Mouse (Mus musculus): Measurements from ENCODE around the gene Ampd2. TPM values are rescaled to one million over a fixed set of nuclear protein-coding genes. Genes with fewer than 3 reads are reported as not detected.

The Ampd2 gene
- total and polyA plus RNA-seq, 3 experiments: 54.9 to 201 TPM; not detected in 1

DNA sequence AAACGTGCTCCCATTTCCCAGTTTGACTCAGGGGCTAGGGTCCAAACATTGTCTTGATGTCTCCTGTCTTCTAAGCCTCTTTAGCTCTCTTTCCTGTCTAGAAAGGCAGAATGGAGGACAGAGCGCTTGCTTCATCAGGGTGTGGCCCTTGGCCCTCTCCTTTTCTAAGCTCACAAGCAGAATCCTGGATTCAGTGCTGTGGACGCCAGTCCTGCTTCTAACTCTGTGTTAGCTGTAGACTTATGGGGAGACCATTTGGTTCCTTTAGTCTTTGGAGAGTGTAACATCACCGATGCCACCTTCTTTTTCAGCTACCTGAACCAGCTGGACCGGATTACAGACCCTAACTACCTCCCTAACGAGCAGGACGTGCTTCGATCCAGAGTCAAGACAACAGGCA is 11.2 kb upstream of the Ampd2 start:
- DNase-seq (ENCODE audit: low read depth, low spot score): peak; percentile 30
- H3K4me3 ChIP-seq (ENCODE audit: control insufficient read depth in 1 of 2, insufficient read depth in 1 of 2, low read depth in 2 of 2, low read length in 2 of 2): no peak overlapping the region; a peak in 1 of 4 replicates
- peak overlapping the region; percentile 86; the same call in 1 of the 2 replicates for H3K27ac ChIP-seq (ENCODE audit: control insufficient read depth, low read depth, low read length)
- H3K9ac ChIP-seq (ENCODE audit: control insufficient read depth, low read depth, low read length, poor library complexity, severe bottlenecking): no peak overlapping the region
- TF ChIP-seq CTCF (IDR thresholded peaks at IDR 0.05 in 2 of 3, conservative IDR thresholded peaks at IDR 0.05 in 1 of 3; ENCODE audit: control insufficient read depth in 1 of 3, insufficient read depth in 1 of 3, low read depth in 2 of 3, low read length in 3 of 3, poor library complexity in 1 of 3, severe bottlenecking in 1 of 3) (no peak), SIN3A (IDR thresholded peaks at IDR 0.05; ENCODE audit: low read length) (no peak), CHD1 (IDR thresholded peaks at IDR 0.05; ENCODE audit: low read depth, low read length) (no peak), TBP (IDR thresholded peaks at IDR 0.05; ENCODE audit: low read depth, low read length) (no peak), GABPA (IDR thresholded peaks at IDR 0.05; ENCODE audit: low read depth, low read length) (no peak), MXI1 (IDR thresholded peaks at IDR 0.05; ENCODE audit: low read depth, low read length) (no peak), BHLHE40 (IDR thresholded peaks at IDR 0.05; ENCODE audit: borderline replicate concordance, low read depth, low read length) (no peak), NRF1 (IDR thresholded peaks at IDR 0.05; ENCODE audit: insufficient read depth, low read depth, low read length, poor library complexity, severe bottlenecking) (no peak), ZMIZ1 (IDR thresholded peaks at IDR 0.05; ENCODE audit: low read depth, low read length) (no peak), JUND (IDR thresholded peaks at IDR 0.05; ENCODE audit: low read depth, low read length) (no peak), MAZ (IDR thresholded peaks at IDR 0.05; ENCODE audit: low read depth, low read length) (no peak)
- H3K9me3 ChIP-seq (replicated peaks; ENCODE audit: insufficient read depth, low read length): no peaks in the 10 kb centered on the region
- peaks cover 0 to 49% of the 10 kb centered on the region in 2 experiments; a peak in 2 of 4 replicates for H3K36me3 ChIP-seq (ENCODE audit: control insufficient read depth in 1 of 2, insufficient read depth in 2 of 2, low read length in 2 of 2)
- H3K27me3 ChIP-seq (ENCODE audit: control insufficient read depth in 1 of 2, insufficient read depth in 2 of 2, low read length in 2 of 2): no peaks in the 10 kb centered on the region
- peaks cover 28 to 52% of the 10 kb centered on the region in 2 experiments for H3K4me1 ChIP-seq (ENCODE audit: control insufficient read depth in 1 of 2, insufficient read depth in 2 of 2, low read length in 2 of 2)
- H3K79me2 ChIP-seq (ENCODE audit: control insufficient read depth, insufficient read depth, low read length, poor library complexity): no peaks in the 10 kb centered on the region

DNA sequence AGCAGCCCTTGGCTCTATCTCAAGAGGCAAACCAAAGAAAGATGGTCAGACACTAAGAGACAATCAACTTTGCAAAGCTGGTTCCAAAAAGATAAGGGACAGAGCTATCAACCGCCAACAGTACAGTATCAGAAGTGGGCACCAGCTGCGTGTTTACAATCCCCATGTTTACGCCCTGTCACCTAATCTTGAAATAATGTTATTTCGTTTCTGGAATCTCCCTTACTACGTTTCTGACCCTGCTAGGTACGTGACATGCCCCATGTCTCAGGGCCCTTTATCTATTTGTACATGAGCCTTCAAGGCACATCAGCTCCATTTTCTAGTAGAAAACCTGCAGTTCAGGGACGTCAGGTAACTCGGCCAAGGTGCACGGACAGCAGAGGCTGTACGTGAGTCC is 10.3 kb upstream of the Ampd2 start:
- no peaks in the 10 kb centered on the region for H3K9me3 ChIP-seq (replicated peaks; ENCODE audit: insufficient read depth, low read length)
- TF ChIP-seq HCFC1 (IDR thresholded peaks at IDR 0.05; ENCODE audit: low read depth, low read length) (0 out of 2 replicates have a peak, but pooled peaks have one; percentile 36), SIN3A (IDR thresholded peaks at IDR 0.05; ENCODE audit: low read length) (peak; percentile 94), POLR2A (IDR thresholded peaks at IDR 0.05; ENCODE audit: control insufficient read depth in 1 of 2, insufficient read depth in 1 of 2, low read depth in 1 of 2, low read length in 2 of 2, poor library complexity in 1 of 2) (peak in 1 of 2 experiments; percentile 17; a peak in 1 of 4 replicates), GATA1 (IDR thresholded peaks at IDR 0.05; ENCODE audit: low read depth, low read length) (peak; percentile 99), EP300 (IDR thresholded peaks at IDR 0.05; ENCODE audit: low read depth in 1 of 2, low read length in 2 of 2) (peak; percentile 93 to 98), MYB (IDR thresholded peaks at IDR 0.05; ENCODE audit: low read depth, low read length) (peak; percentile 80), POLR2AphosphoS5 (IDR thresholded peaks at IDR 0.05; ENCODE audit: borderline replicate concordance, low read depth, low read length) (no peak), CTCF (IDR thresholded peaks at IDR 0.05 in 2 of 3, conservative IDR thresholded peaks at IDR 0.05 in 1 of 3; ENCODE audit: control insufficient read depth in 1 of 3, insufficient read depth in 1 of 3, low read depth in 2 of 3, low read length in 3 of 3, poor library complexity in 1 of 3, severe bottlenecking in 1 of 3) (no peak), TAL1 (IDR thresholded peaks at IDR 0.05; ENCODE audit: low read length) (peak; percentile 96), GABPA (IDR thresholded peaks at IDR 0.05; ENCODE audit: low read depth, low read length) (no peak; the same call in 1 of the 2 replicates), MAZ (IDR thresholded peaks at IDR 0.05; ENCODE audit: low read depth, low read length) (peak; percentile 18; the same call in 1 of the 2 replicates), MAX (IDR thresholded peaks at IDR 0.05; ENCODE audit: low read length) (0 out of 2 replicates have a peak, but pooled peaks have one; percentile 1), ELF1 (IDR thresholded peaks at IDR 0.05; ENCODE audit: low read depth, low read length) (peak; percentile 14; the same call in 1 of the 2 replicates), MXI1 (IDR thresholded peaks at IDR 0.05; ENCODE audit: low read depth, low read length) (no peak; the same call in 1 of the 2 replicates), TBP (IDR thresholded peaks at IDR 0.05; ENCODE audit: low read depth, low read length) (0 out of 2 replicates have a peak, but pooled peaks have one; percentile 41), RCOR1 (IDR thresholded peaks at IDR 0.05; ENCODE audit: low read depth, low read length) (peak; percentile 94), TCF12 (IDR thresholded peaks at IDR 0.05; ENCODE audit: low read depth, low read length) (peak; percentile 99), BHLHE40 (IDR thresholded peaks at IDR 0.05; ENCODE audit: borderline replicate concordance, low read depth, low read length) (peak; percentile 75; the same call in 1 of the 2 replicates), ETS1 (IDR thresholded peaks at IDR 0.05; ENCODE audit: low read depth, low read length) (peak; percentile 98)
- peak overlapping the region; percentile 86 for H3K27ac ChIP-seq (ENCODE audit: control insufficient read depth, low read depth, low read length)
- H3K4me3 ChIP-seq (ENCODE audit: control insufficient read depth in 1 of 2, insufficient read depth in 1 of 2, low read depth in 2 of 2, low read length in 2 of 2): peak overlapping the region; percentile 13 to 27
- DNase-seq (ENCODE audit: low read depth, low spot score): peak; percentile 94
- peaks cover 0 to 49% of the 10 kb centered on the region in 2 experiments; a peak in 2 of 4 replicates for H3K36me3 ChIP-seq (ENCODE audit: control insufficient read depth in 1 of 2, insufficient read depth in 2 of 2, low read length in 2 of 2)
- no peaks in the 10 kb centered on the region for H3K27me3 ChIP-seq (ENCODE audit: control insufficient read depth in 1 of 2, insufficient read depth in 2 of 2, low read length in 2 of 2)
- H3K9ac ChIP-seq (ENCODE audit: control insufficient read depth, low read depth, low read length, poor library complexity, severe bottlenecking): peak overlapping the region; percentile 42
- H3K79me2 ChIP-seq (ENCODE audit: control insufficient read depth, insufficient read depth, low read length, poor library complexity): no peaks in the 10 kb centered on the region
- H3K4me1 ChIP-seq (ENCODE audit: control insufficient read depth in 1 of 2, insufficient read depth in 2 of 2, low read length in 2 of 2): peaks cover 28 to 53% of the 10 kb centered on the region in 2 experiments
